Mouse (Mus musculus): Measurements from ENCODE around the gene Gm20696. TPM values are rescaled to one million over a fixed set of nuclear protein-coding genes. Genes with fewer than 3 reads are reported as not detected.

The Gm20696 gene
- 4.5 and 6.9 TPM in 2 replicates for polyA plus RNA-seq (2016; fragmentation: Nextera tagmentation; extraction: Ambion mirVana)

DNA sequence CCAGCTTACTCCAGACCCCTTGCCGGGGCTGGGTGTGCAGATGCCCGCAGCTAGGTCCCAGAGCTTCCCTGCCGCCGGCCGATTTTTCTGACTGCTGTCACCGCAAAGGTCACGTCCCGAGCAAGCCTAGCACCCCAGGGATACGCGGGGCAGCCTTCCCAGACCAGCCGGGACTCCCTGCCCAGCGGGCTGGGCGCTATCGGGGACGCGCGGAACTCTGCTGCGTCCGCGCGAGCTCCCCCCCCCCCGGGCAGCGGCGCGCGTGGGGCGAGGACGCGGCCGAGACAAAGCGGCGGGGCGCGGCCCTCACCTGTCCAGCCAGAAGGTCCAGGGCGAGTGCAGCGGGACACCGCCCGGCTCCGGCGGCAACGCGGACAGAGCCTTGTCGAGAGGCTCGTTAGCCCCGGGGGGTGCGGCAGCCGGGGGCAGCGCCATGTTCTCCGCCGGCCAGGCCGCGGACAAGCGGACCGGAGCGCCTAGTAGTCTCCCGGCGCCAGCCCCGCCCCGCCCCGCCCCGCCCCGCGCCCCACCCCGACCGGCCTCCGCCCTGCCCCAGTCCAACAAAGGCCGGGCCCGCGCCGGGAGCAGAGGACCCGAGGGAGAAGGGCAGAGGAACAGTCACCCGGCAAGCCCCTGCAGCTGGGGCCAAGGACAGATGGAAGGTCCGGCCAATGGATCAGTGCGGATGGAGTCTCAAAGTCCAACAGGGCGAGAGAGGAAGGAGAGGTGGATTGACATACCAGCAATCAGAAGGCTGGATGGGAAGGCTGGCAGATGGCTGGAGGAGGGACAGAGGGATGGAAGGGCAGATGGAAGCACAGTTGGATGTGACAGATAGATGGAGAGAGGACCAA, at the start of gene Gm20696, which contains the start of gene Eif4e3:
Gene Gm20696 (minus strand): TSS at position 480 of the 854 bp plus-strand sequence.
Gene Eif4e3 (minus strand): TSS at position 454 of the 854 bp plus-strand sequence.
- peaks cover 58% of the 10 kb centered on the region for H3K4me1 ChIP-seq
- under 1% methylated on average over 67 of the region's 75 CpGs for whole genome bisulfite sequencing
- H3K27ac ChIP-seq (replicated peaks) = peak within 1 kb of the TSS; percentile 79
- H3K4me2 ChIP-seq (replicated peaks) = peak within 1 kb of the TSS; percentile 91
- peaks cover 27% of the 10 kb centered on the region for H3K27me3 ChIP-seq
- peak within 1 kb of the TSS; percentile 79 for H3K4me3 ChIP-seq
- ATAC-seq (ENCODE audit: low FRiP score, low read depth) = peak; percentile 78
- H3K36me3 ChIP-seq = no peaks in the 10 kb centered on the region
- H3K9me3 ChIP-seq = no peaks in the 10 kb centered on the region
- H3K9ac ChIP-seq (replicated peaks) = peak within 1 kb of the TSS; percentile 82

DNA sequence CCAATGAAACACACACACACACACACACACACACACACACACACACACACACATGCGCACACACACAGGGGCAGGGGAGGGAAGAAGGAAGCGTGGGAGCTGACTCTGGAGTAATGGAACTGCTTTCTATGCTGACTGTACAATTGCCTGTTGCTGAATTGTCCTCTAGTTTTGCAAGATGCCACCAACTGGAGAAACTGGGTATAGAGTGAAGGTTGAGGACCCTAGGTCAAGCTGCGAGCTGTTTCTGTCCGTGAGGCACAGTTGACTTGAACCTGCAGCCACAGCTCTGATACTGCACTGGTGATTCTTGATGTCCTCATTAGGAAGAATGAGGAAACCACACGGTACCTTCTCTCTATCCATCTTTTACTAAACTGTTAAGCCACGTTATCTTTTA, 49.3 kb upstream of the Gm20696 start:
- H3K36me3 ChIP-seq = no peaks in the 10 kb centered on the region
- no peak for ATAC-seq (ENCODE audit: low FRiP score, low read depth)
- H3K9me3 ChIP-seq = no peaks in the 10 kb centered on the region
- H3K9ac ChIP-seq (replicated peaks) = no peak overlapping the region
- WGBS = 85% methylated on average over 6 of the region's 6 CpGs
- H3K4me3 ChIP-seq = no peak overlapping the region
- no peak overlapping the region for H3K27ac ChIP-seq (replicated peaks)
- H3K4me1 ChIP-seq = no peaks in the 10 kb centered on the region
- H3K4me2 ChIP-seq (replicated peaks) = no peak overlapping the region
- H3K27me3 ChIP-seq = peaks cover 9% of the 10 kb centered on the region; the same call in 1 of the 2 replicates

DNA sequence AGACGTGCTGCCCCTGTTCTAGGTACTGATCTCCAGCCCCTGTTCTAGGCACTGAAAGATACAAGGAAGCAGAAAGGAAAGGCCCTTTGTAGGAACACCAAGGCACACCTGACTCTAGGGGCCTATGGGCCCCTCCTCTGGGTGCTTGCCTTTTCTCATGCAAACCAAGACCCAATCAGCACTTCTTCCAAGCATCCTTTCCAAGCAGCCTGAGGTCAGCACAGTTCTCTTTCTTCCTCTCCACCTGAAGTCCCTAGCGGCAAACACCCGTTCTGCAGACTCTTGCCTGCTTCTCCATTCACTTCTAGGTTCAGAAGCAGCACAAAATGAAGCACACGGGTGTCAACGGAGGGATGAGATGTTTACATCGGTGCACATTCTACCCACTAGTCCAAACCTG, 48.6 kb upstream of the Gm20696 start:
- Histone ChIP-seq H3K4me2 (replicated peaks) (no peak overlapping the region), H3K4me3 (no peak overlapping the region), H3K27ac (replicated peaks) (no peak overlapping the region), H3K36me3 (no peaks in the 10 kb centered on the region), H3K27me3 (peaks cover 9% of the 10 kb centered on the region; the same call in 1 of the 2 replicates), H3K4me1 (no peaks in the 10 kb centered on the region), H3K9me3 (no peaks in the 10 kb centered on the region), H3K9ac (replicated peaks) (no peak overlapping the region)
- WGBS = 71% methylated on average over 6 of the region's 6 CpGs
- no peak for ATAC-seq (ENCODE audit: low FRiP score, low read depth)

DNA sequence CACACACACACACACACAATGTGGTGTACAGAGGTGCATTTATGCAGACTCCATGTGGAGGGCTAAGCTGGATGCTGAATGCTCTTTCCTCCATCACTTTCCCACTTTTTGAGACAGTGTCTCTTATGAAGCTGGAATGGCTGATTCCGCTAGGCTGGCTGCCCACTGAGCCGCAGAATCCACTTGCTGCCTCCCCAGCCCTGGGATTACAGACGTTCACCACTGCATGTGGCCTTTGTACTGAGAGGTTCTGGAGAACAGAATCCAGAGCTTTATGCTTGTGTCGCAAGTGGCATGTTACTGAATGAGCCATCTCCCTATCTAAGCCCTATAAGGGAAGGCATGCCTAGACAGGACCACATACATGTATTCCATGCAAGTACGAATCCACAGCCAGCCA, 46.7 kb upstream of the Gm20696 start:
- WGBS = 67% methylated on average over 5 of the region's 5 CpGs
- no peaks in the 10 kb centered on the region for H3K9me3 ChIP-seq
- no peaks in the 10 kb centered on the region for H3K36me3 ChIP-seq
- no peak overlapping the region for H3K9ac ChIP-seq (replicated peaks)
- H3K27ac ChIP-seq (replicated peaks) = no peak overlapping the region
- H3K4me2 ChIP-seq (replicated peaks) = no peak overlapping the region
- ATAC-seq (ENCODE audit: low FRiP score, low read depth) = no peak
- no peak overlapping the region for H3K4me3 ChIP-seq
- peaks cover 13% of the 10 kb centered on the region for H3K27me3 ChIP-seq
- H3K4me1 ChIP-seq = no peaks in the 10 kb centered on the region

DNA sequence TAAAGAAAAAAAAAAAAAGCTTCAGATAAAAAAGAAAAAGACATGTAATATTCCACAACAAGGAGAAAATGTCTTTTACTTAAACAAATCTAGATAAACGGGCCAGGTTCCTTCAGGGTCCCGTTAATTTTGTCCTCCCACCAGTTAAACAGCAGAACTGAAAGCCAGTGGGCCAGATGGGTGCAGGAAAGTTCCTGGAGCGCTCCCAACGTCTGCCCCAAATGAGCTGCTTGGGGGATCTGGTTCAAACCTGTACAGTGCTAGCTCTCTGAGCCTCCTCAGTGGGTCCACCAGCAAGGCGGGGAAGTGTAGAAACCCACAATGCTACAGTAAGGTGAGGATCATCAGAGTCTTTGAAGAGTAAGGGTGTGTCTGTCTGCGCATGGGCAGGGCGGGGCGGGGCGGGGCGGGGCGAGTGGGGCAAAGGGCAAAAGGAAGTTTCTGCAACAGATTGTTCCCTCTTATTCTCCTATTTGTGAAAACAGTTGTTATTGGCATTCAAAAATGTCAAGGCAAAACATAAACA, 45.0 kb upstream of the Gm20696 start:
- Histone ChIP-seq H3K4me3 (no peak overlapping the region), H3K4me2 (replicated peaks) (no peak overlapping the region), H3K27me3 (peaks cover 13% of the 10 kb centered on the region), H3K4me1 (no peaks in the 10 kb centered on the region), H3K9ac (replicated peaks) (no peak overlapping the region), H3K36me3 (no peaks in the 10 kb centered on the region), H3K9me3 (no peaks in the 10 kb centered on the region), H3K27ac (replicated peaks) (no peak overlapping the region)
- 75% methylated on average over 11 of the region's 11 CpGs for WGBS
- ATAC-seq (ENCODE audit: low FRiP score, low read depth) = no peak

DNA sequence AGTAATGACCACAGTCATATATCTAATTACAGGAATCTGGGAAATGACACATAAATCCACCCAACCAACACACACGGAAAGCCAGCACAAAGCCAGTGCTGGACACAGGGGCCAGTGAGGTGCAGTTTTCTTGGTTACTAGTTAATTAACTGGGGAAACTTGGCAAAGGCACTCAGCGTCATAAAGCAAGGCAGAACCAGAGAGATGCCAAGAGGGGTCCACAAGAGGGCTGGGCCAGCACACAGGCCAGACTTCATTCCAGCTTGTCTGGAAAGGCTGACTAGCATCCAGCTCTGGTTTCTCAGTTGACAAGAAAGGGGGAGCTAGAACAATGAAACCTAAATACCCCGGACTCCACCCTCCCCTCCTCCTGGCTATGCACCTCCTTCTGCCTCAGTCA, 33.9 kb upstream of the Gm20696 start:
- ATAC-seq (ENCODE audit: low FRiP score, low read depth) = no peak
- Histone ChIP-seq H3K4me1 (peaks cover 7% of the 10 kb centered on the region), H3K4me2 (replicated peaks) (no peak overlapping the region), H3K36me3 (no peaks in the 10 kb centered on the region), H3K4me3 (no peak overlapping the region), H3K9ac (replicated peaks) (no peak overlapping the region), H3K27ac (replicated peaks) (no peak overlapping the region), H3K9me3 (no peaks in the 10 kb centered on the region), H3K27me3 (peaks cover 32% of the 10 kb centered on the region)
- 73% methylated on average over 3 of the region's 3 CpGs for WGBS

DNA sequence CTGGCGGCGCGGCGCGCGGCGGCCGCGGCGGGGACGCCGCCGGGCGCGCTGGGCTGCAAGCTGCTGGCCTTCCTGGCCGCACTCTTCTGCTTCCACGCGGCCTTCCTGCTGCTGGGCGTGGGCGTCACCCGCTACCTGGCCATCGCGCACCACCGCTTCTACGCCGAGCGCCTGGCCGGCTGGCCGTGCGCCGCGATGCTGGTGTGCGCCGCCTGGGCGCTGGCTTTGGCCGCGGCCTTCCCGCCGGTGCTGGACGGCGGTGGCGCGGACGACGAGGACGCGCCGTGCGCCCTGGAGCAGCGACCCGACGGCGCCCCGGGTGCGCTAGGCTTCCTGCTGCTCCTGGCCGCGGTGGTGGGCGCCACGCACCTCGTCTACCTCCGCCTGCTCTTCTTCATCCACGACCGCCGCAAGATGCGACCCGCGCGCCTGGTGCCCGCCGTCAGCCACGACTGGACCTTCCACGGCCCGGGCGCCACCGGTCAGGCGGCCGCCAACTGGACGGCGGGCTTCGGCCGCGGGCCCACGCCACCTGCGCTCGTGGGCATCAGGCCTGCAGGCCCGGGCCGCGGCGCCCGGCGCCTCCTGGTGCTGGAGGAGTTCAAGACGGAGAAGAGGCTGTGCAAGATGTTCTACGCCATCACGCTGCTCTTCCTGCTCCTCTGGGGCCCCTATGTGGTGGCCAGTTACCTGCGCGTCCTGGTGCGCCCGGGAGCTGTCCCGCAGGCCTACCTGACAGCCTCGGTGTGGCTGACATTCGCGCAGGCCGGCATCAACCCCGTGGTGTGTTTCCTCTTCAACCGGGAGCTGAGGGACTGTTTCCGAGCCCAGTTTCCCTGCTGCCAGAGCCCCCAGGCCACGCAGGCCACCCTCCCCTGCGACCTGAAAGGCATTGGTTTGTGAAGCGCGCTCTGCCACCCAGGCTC, 26.6 kb upstream of the Gm20696 start:
- no peaks in the 10 kb centered on the region for H3K9me3 ChIP-seq
- H3K4me2 ChIP-seq (replicated peaks) = peak overlapping the region; percentile 90
- peak overlapping the region; percentile 81 for H3K27ac ChIP-seq (replicated peaks)
- peaks cover 85% of the 10 kb centered on the region for H3K27me3 ChIP-seq
- peaks cover 12% of the 10 kb centered on the region for H3K4me1 ChIP-seq
- ATAC-seq (ENCODE audit: low FRiP score, low read depth) = peak; percentile 44
- 1% methylated on average over 106 of the region's 110 CpGs for WGBS
- peak overlapping the region; percentile 75 for H3K9ac ChIP-seq (replicated peaks)
- H3K4me3 ChIP-seq = peak overlapping the region; percentile 78
- H3K36me3 ChIP-seq = no peaks in the 10 kb centered on the region

DNA sequence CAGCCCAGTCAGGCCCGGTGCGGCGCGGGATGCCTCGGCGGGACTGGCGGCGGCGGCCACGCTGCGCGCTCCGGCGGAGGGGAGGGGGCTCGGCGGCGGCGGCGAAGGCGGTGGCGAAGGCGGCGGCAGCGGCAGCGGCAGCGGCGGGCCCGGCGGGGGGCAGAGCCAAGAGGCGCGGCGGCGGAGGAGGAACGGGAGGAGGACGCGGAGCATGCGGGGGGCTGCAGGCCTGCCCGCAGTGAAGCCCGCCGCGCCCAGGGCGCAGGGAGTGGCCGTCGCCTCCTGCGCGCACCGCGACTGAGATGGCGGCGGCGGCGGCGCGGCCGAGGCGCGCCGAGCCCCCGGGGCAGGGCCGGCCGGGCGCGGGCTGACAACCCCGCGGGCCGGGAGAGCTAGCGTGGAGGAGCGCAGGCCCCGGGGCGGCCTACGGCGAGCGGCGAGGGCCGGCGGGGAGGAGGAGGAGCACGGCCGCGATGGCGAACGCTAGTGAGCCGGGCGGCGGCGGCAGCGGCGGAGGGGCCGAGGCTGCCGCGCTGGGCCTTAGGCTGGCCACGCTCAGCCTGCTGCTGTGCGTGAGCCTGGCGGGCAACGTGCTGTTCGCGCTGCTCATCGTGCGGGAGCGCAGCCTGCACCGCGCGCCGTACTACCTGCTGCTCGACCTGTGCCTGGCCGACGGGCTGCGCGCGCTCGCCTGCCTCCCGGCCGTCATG, 25.8 kb upstream of the Gm20696 start, which contains the start of gene Gpr27:
Gene Gpr27 (plus strand): TSS at position 474 of the 710 bp plus-strand sequence.
- Histone ChIP-seq H3K4me2 (replicated peaks) (peak within 1 kb of the TSS; percentile 90), H3K9ac (replicated peaks) (peak within 1 kb of the TSS; percentile 75), H3K27ac (replicated peaks) (peak within 1 kb of the TSS; percentile 81), H3K36me3 (no peaks in the 10 kb centered on the region), H3K27me3 (peaks cover 82% of the 10 kb centered on the region), H3K4me3 (peak within 1 kb of the TSS; percentile 78), H3K9me3 (no peaks in the 10 kb centered on the region), H3K4me1 (peaks cover 12% of the 10 kb centered on the region)
- under 1% methylated on average over 54 of the region's 112 CpGs for WGBS
- ATAC-seq (ENCODE audit: low FRiP score, low read depth) = peak; percentile 81

DNA sequence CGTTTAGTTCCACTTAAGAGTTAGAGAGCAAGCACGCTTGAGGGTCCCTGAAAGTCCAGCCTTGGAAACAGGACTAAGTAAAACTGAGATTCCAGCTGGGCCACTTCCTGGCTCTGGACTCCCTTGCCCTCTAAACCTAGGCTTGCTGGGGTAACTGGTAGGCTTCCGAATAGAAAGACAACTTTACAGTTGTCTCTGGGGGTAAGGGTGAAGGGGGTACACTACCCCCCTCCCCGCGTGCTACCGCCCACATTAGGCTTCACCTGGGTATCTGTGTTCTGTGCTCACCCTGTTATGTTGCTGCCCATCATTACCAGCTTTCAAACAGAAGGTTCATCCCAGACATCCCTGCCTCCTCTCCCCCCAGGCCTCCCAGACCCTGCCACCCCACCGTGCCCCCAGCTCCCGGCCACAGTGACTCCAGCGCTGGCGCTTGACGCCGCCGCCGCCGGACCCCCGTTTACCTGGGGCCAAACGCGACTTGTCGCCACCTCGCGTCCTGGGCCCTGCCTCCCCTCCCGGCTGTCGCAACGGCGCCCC, 25.1 kb upstream of the Gm20696 start:
- no peaks in the 10 kb centered on the region for H3K36me3 ChIP-seq
- peaks cover 12% of the 10 kb centered on the region for H3K4me1 ChIP-seq
- peaks cover 79% of the 10 kb centered on the region for H3K27me3 ChIP-seq
- H3K4me3 ChIP-seq = peak overlapping the region; percentile 78
- peak; percentile 24; the same call in 1 of the 2 replicates for ATAC-seq (ENCODE audit: low FRiP score, low read depth)
- WGBS = 6% methylated on average over 25 of the region's 25 CpGs
- H3K9ac ChIP-seq (replicated peaks) = peak overlapping the region; percentile 75
- H3K9me3 ChIP-seq = no peaks in the 10 kb centered on the region
- peak overlapping the region; percentile 90 for H3K4me2 ChIP-seq (replicated peaks)
- peak overlapping the region; percentile 81 for H3K27ac ChIP-seq (replicated peaks)

DNA sequence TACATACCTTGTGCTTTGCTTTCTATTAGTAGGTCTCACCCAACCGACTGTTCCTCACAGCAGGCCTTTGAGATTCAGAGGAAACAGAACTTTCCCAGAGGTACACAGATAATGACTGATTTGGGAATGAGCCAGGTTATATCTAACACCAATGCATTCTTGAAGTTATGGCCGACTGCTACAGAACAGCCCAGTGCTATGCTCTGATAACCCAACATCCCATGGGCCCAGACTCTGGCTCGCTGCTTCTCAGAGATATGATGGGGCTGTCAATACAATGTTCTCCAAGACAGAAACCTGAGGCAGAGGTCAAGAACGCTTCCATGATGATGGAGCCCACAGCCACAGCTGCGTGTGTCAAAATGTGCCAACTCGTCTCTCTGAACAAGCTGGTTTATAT, 21.9 kb upstream of the Gm20696 start:
- Histone ChIP-seq H3K4me2 (replicated peaks) (no peak overlapping the region), H3K27ac (replicated peaks) (no peak overlapping the region), H3K9me3 (no peaks in the 10 kb centered on the region), H3K4me1 (peaks cover 9% of the 10 kb centered on the region), H3K36me3 (no peaks in the 10 kb centered on the region), H3K27me3 (peaks cover 55% of the 10 kb centered on the region), H3K9ac (replicated peaks) (no peak overlapping the region), H3K4me3 (no peak overlapping the region)
- WGBS = 91% methylated on average over 6 of the region's 6 CpGs
- no peak for ATAC-seq (ENCODE audit: low FRiP score, low read depth)

DNA sequence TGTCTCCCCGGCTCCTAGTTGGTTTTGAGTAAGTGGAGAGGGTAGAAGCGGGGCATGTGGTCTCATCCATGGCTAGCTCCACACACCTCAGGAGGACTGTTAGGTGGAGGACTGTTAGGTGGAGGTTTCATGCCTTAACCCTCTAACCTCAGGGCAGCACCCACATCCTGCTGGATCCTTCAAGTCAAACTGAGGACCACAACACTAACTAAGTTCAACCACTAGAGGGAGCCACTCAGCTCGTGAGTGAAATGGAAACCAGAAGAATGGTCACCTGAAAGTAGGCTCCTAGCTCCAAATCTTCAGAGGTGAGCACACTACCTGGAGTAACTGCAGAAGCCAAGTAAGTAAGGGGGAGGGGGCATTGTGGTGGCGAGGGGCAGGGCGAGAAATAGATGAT, 18.3 kb upstream of the Gm20696 start:
- no peaks in the 10 kb centered on the region for H3K9me3 ChIP-seq
- no peak overlapping the region for H3K4me3 ChIP-seq
- H3K27me3 ChIP-seq = peaks cover 19% of the 10 kb centered on the region
- no peak for ATAC-seq (ENCODE audit: low FRiP score, low read depth)
- no peak overlapping the region for H3K27ac ChIP-seq (replicated peaks)
- WGBS = 52% methylated on average over 5 of the region's 5 CpGs
- no peaks in the 10 kb centered on the region for H3K36me3 ChIP-seq
- H3K4me2 ChIP-seq (replicated peaks) = no peak overlapping the region
- H3K4me1 ChIP-seq = no peaks in the 10 kb centered on the region
- no peak overlapping the region for H3K9ac ChIP-seq (replicated peaks)

Data from midbrain, embryonic 12.5 days (tissue).